Mouse (Mus musculus): Measurements from ENCODE around the gene Clec11a. TPM values are rescaled to one million over a fixed set of nuclear protein-coding genes. Genes with fewer than 3 reads are reported as not detected.

Gene Clec11a
- polyA plus RNA-seq, 1 experiment from 2014 or later: 34.6 TPM

- no peaks in the 10 kb centered on the region for H3K9me3 ChIP-seq (ENCODE audit: control insufficient read depth, low read length)
- H3K36me3 ChIP-seq (ENCODE audit: control insufficient read depth, insufficient read depth, low read length): no peaks in the 10 kb centered on the region
- H3K27me3 ChIP-seq (replicated peaks; ENCODE audit: control insufficient read depth, insufficient read depth, low read length): peaks cover 12% of the 10 kb centered on the region; the same call in 1 of the 2 replicates
- H3K27ac ChIP-seq (replicated peaks; ENCODE audit: low read depth, low read length): no peak overlapping the region
- no peaks in the 10 kb centered on the region for H3K4me1 ChIP-seq (ENCODE audit: control insufficient read depth, insufficient read depth, low read length)
- WGBS: 2% methylated on average over 34 of the region's 34 CpGs
- ATAC-seq (ENCODE audit: low read depth) (peak; percentile 67), DNase-seq (ENCODE audit: low spot score) (peak; percentile 95)
- H3K4me2 ChIP-seq (ENCODE audit: low read depth, low read length): peak overlapping the region; percentile 40
- H3K4me3 ChIP-seq (ENCODE audit: low read depth, low read length): no peak overlapping the region
- H3K9ac ChIP-seq (ENCODE audit: low read depth, low read length): no peak overlapping the region
Observed at GRCm38 (mm10) chr7:44262791-44263643, 43.7 kb downstream of the Clec11a start.

GRCm38 (mm10) chr7:44261147-44261546 lies 45.6 kb downstream of the Clec11a start, which contains the start of gene Gm15517:
TSS of gene Gm15517 (plus strand) at chr7:44261447.
- Histone ChIP-seq H3K36me3 (ENCODE audit: control insufficient read depth, insufficient read depth, low read length) (no peaks in the 10 kb centered on the region), H3K4me2 (ENCODE audit: low read depth, low read length) (no peak within 1 kb of the TSS), H3K9ac (ENCODE audit: low read depth, low read length) (no peak within 1 kb of the TSS), H3K27ac (replicated peaks; ENCODE audit: low read depth, low read length) (no peak within 1 kb of the TSS), H3K4me1 (ENCODE audit: control insufficient read depth, insufficient read depth, low read length) (no peaks in the 10 kb centered on the region), H3K27me3 (replicated peaks; ENCODE audit: control insufficient read depth, insufficient read depth, low read length) (peaks cover 12% of the 10 kb centered on the region; the same call in 1 of the 2 replicates), H3K4me3 (ENCODE audit: low read depth, low read length) (no peak within 1 kb of the TSS), H3K9me3 (ENCODE audit: control insufficient read depth, low read length) (no peaks in the 10 kb centered on the region)
- WGBS: 52% methylated on average over 5 of the region's 5 CpGs
- DNase-seq (ENCODE audit: low spot score) (no peak), ATAC-seq (ENCODE audit: low read depth) (0 out of 2 replicates have a peak, but pooled peaks have one; percentile 12)

GRCm38 (mm10) chr7:44260410-44260809 lies 46.3 kb downstream of the Clec11a start:
- H3K9ac ChIP-seq (ENCODE audit: low read depth, low read length): no peak overlapping the region
- H3K36me3 ChIP-seq (ENCODE audit: control insufficient read depth, insufficient read depth, low read length): no peaks in the 10 kb centered on the region
- no peaks in the 10 kb centered on the region for H3K4me1 ChIP-seq (ENCODE audit: control insufficient read depth, insufficient read depth, low read length)
- 66% methylated on average over 6 of the region's 6 CpGs for WGBS
- ATAC-seq (ENCODE audit: low read depth): no peak
- no peak overlapping the region for H3K27ac ChIP-seq (replicated peaks; ENCODE audit: low read depth, low read length)
- no peak overlapping the region for H3K4me3 ChIP-seq (ENCODE audit: low read depth, low read length)
- H3K27me3 ChIP-seq (replicated peaks; ENCODE audit: control insufficient read depth, insufficient read depth, low read length): peaks cover 12% of the 10 kb centered on the region; the same call in 1 of the 2 replicates
- no peak for DNase-seq (ENCODE audit: low spot score)
- no peak overlapping the region for H3K4me2 ChIP-seq (ENCODE audit: low read depth, low read length)
- no peaks in the 10 kb centered on the region for H3K9me3 ChIP-seq (ENCODE audit: control insufficient read depth, low read length)

GRCm38 (mm10) chr7:44257278-44257677 lies 49.4 kb downstream of the Clec11a start, which contains the start of gene Acp4:
TSS of gene Acp4 (minus strand) at chr7:44257378.
- no peak for DNase-seq (ENCODE audit: low spot score)
- no peaks in the 10 kb centered on the region for H3K27me3 ChIP-seq (replicated peaks; ENCODE audit: control insufficient read depth, insufficient read depth, low read length)
- no peak for ATAC-seq (ENCODE audit: low read depth)
- H3K4me3 ChIP-seq (ENCODE audit: low read depth, low read length): no peak within 1 kb of the TSS
- no peak within 1 kb of the TSS for H3K27ac ChIP-seq (replicated peaks; ENCODE audit: low read depth, low read length)
- H3K36me3 ChIP-seq (ENCODE audit: control insufficient read depth, insufficient read depth, low read length): peaks cover 22% of the 10 kb centered on the region; the same call in 1 of the 2 replicates
- H3K4me2 ChIP-seq (ENCODE audit: low read depth, low read length): no peak within 1 kb of the TSS
- H3K9me3 ChIP-seq (ENCODE audit: control insufficient read depth, low read length): no peaks in the 10 kb centered on the region
- no peak within 1 kb of the TSS for H3K9ac ChIP-seq (ENCODE audit: low read depth, low read length)
- H3K4me1 ChIP-seq (ENCODE audit: control insufficient read depth, insufficient read depth, low read length): no peaks in the 10 kb centered on the region
- WGBS: 83% methylated on average over 4 of the region's 4 CpGs

- WGBS: 73% methylated on average over 6 of the region's 6 CpGs
- no peak for ATAC-seq (ENCODE audit: low read depth)
- Histone ChIP-seq H3K4me3 (ENCODE audit: low read depth, low read length) (no peak overlapping the region), H3K9ac (ENCODE audit: low read depth, low read length) (no peak overlapping the region), H3K27ac (replicated peaks; ENCODE audit: low read depth, low read length) (no peak overlapping the region), H3K9me3 (ENCODE audit: control insufficient read depth, low read length) (no peaks in the 10 kb centered on the region), H3K36me3 (ENCODE audit: control insufficient read depth, insufficient read depth, low read length) (peaks cover 41% of the 10 kb centered on the region), H3K4me2 (ENCODE audit: low read depth, low read length) (no peak overlapping the region), H3K4me1 (ENCODE audit: control insufficient read depth, insufficient read depth, low read length) (no peaks in the 10 kb centered on the region), H3K27me3 (replicated peaks; ENCODE audit: control insufficient read depth, insufficient read depth, low read length) (no peaks in the 10 kb centered on the region)
- peak; percentile 29 for DNase-seq (ENCODE audit: low spot score)
Observed at GRCm38 (mm10) chr7:44254930-44255329, 51.8 kb downstream of the Clec11a start.

GRCm38 (mm10) chr7:44253023-44253616 lies 53.6 kb downstream of the Clec11a start:
- DNase-seq (ENCODE audit: low spot score) (no peak), ATAC-seq (ENCODE audit: low read depth) (peak; percentile 19; the same call in 1 of the 2 replicates)
- WGBS: 70% methylated on average over 15 of the region's 15 CpGs
- Histone ChIP-seq H3K27me3 (replicated peaks; ENCODE audit: control insufficient read depth, insufficient read depth, low read length) (no peaks in the 10 kb centered on the region), H3K4me3 (ENCODE audit: low read depth, low read length) (no peak overlapping the region), H3K36me3 (ENCODE audit: control insufficient read depth, insufficient read depth, low read length) (peaks cover 58% of the 10 kb centered on the region), H3K9ac (ENCODE audit: low read depth, low read length) (no peak overlapping the region), H3K9me3 (ENCODE audit: control insufficient read depth, low read length) (no peaks in the 10 kb centered on the region), H3K4me2 (ENCODE audit: low read depth, low read length) (no peak overlapping the region), H3K4me1 (ENCODE audit: control insufficient read depth, insufficient read depth, low read length) (peaks cover 3% of the 10 kb centered on the region; the same call in 1 of the 2 replicates), H3K27ac (replicated peaks; ENCODE audit: low read depth, low read length) (no peak overlapping the region)

Other genes with a start within 250 kb of the Clec11a start
- gene Klk1b21, start 204.6 kb downstream of the Clec11a start, polyA plus RNA-seq (2014; fragmentation: Nextera tagmentation; extraction: Ambion mirVana): not detected in 2 replicates
- not detected in 2 replicates for gene Klk1b22, start 194.2 kb downstream of the Clec11a start, polyA plus RNA-seq (2014; fragmentation: Nextera tagmentation; extraction: Ambion mirVana)
- not detected in 2 replicates for gene Klk1b16, start 170.1 kb downstream of the Clec11a start, polyA plus RNA-seq (2014; fragmentation: Nextera tagmentation; extraction: Ambion mirVana)
- not detected in 2 replicates for gene Klk1b24, start 118.7 kb downstream of the Clec11a start, polyA plus RNA-seq (2014; fragmentation: Nextera tagmentation; extraction: Ambion mirVana)
- gene Klk1b3, start 108.7 kb downstream of the Clec11a start, polyA plus RNA-seq (2014; fragmentation: Nextera tagmentation; extraction: Ambion mirVana): not detected in 2 replicates
- gene Klk1b4, start 99.5 kb downstream of the Clec11a start, polyA plus RNA-seq (2014; fragmentation: Nextera tagmentation; extraction: Ambion mirVana): not detected in 2 replicates
- gene Klk1b5, start 91.0 kb downstream of the Clec11a start, polyA plus RNA-seq (2014; fragmentation: Nextera tagmentation; extraction: Ambion mirVana): not detected in 2 replicates
- gene Klk1, start 81.5 kb downstream of the Clec11a start, polyA plus RNA-seq (2014; fragmentation: Nextera tagmentation; extraction: Ambion mirVana): not detected in 2 replicates
- not detected in 2 replicates for gene Gm36864, start 70.7 kb downstream of the Clec11a start, polyA plus RNA-seq (2014; fragmentation: Nextera tagmentation; extraction: Ambion mirVana)
- gene 1700028J19Rik, start 60.2 kb downstream of the Clec11a start, polyA plus RNA-seq (2014; fragmentation: Nextera tagmentation; extraction: Ambion mirVana): 0.83 and 1.1 TPM in 2 replicates
- gene 2410002F23Rik, start 60.2 kb downstream of the Clec11a start, polyA plus RNA-seq (2014; fragmentation: Nextera tagmentation; extraction: Ambion mirVana): 117 and 144 TPM in 2 replicates
- 0.92 and 0.96 TPM in 2 replicates for gene Acp4, start 49.5 kb downstream of the Clec11a start, polyA plus RNA-seq (2014; fragmentation: Nextera tagmentation; extraction: Ambion mirVana)
- not detected in 2 replicates for gene Gm15517, start 45.5 kb downstream of the Clec11a start, polyA plus RNA-seq (2014; fragmentation: Nextera tagmentation; extraction: Ambion mirVana)
- 3.6 and 3.7 TPM in 2 replicates for gene Shank1, start 3.4 kb upstream of the Clec11a start, polyA plus RNA-seq (2014; fragmentation: Nextera tagmentation; extraction: Ambion mirVana)
- 2.4 and 2.6 TPM in 2 replicates for gene Syt3, start 77.2 kb upstream of the Clec11a start, polyA plus RNA-seq (2014; fragmentation: Nextera tagmentation; extraction: Ambion mirVana)
- gene 1700008O03Rik, start 78.9 kb upstream of the Clec11a start, polyA plus RNA-seq (2014; fragmentation: Nextera tagmentation; extraction: Ambion mirVana): 0.33 and 0.80 TPM in 2 replicates
- gene Lrrc4b, start 122.1 kb upstream of the Clec11a start, polyA plus RNA-seq (2014; fragmentation: Nextera tagmentation; extraction: Ambion mirVana): 1.8 and 2.1 TPM in 2 replicates
- gene Aspdh, start 158.5 kb upstream of the Clec11a start, polyA plus RNA-seq (2014; fragmentation: Nextera tagmentation; extraction: Ambion mirVana): 0.43 and 0.47 TPM in 2 replicates
- gene Josd2, start 161.1 kb upstream of the Clec11a start, polyA plus RNA-seq (2014; fragmentation: Nextera tagmentation; extraction: Ambion mirVana): 91.2 and 92.8 TPM in 2 replicates
- gene Emc10, start 189.6 kb upstream of the Clec11a start, polyA plus RNA-seq (2014; fragmentation: Nextera tagmentation; extraction: Ambion mirVana): 140 and 145 TPM in 2 replicates
- 5.4 and 10.7 TPM in 2 replicates for gene Fam71e1, start 189.7 kb upstream of the Clec11a start, polyA plus RNA-seq (2014; fragmentation: Nextera tagmentation; extraction: Ambion mirVana)
- 0.38 and 0.57 TPM in 2 replicates for gene Mybpc2, start 217.8 kb upstream of the Clec11a start, polyA plus RNA-seq (2014; fragmentation: Nextera tagmentation; extraction: Ambion mirVana)
- 0.26 and 0.35 TPM in 2 replicates for gene Spib, start 225.2 kb upstream of the Clec11a start, polyA plus RNA-seq (2014; fragmentation: Nextera tagmentation; extraction: Ambion mirVana)
- 57.9 and 64.1 TPM in 2 replicates for gene Pold1, start 241.9 kb upstream of the Clec11a start, polyA plus RNA-seq (2014; fragmentation: Nextera tagmentation; extraction: Ambion mirVana)
- 60.8 and 64.5 TPM in 2 replicates for gene Nr1h2, start 247.0 kb upstream of the Clec11a start, polyA plus RNA-seq (2014; fragmentation: Nextera tagmentation; extraction: Ambion mirVana)

Measured in embryonic facial prominence, embryonic 14.5 days (tissue).